Mouse (Mus musculus) right cerebral cortex, postnatal 36 days (tissue): ENCODE measurements around the gene Adora3.

Experiments used
- DNase-seq, 2 experiments: peaks; one replicate each; pipeline ENCODE4 v3.0.0; 2022; ENCODE audit warnings: low spot score in 2 of 2, mixed read lengths in 1 of 2

The Adora3 gene

GRCm38 (mm10) chr3:105870558-105870957 is at the start of gene Adora3, which contains the start of gene Tmigd3:
Gene Adora3, plus strand, starts transcription at chr3:105870858.
Gene Tmigd3, plus strand, starts transcription at chr3:105870903.
- DNase-seq = no peak

GRCm38 (mm10) chr3:105821504-105821903 is 49.2 kb upstream of the Adora3 start:
- no peak for DNase-seq

- no peak for DNase-seq
Measured at GRCm38 (mm10) chr3:105823609-105824008, 47.0 kb upstream of the Adora3 start.

GRCm38 (mm10) chr3:105824103-105824502 is 46.6 kb upstream of the Adora3 start:
- DNase-seq = no peak

GRCm38 (mm10) chr3:105824704-105825103 is 46.0 kb upstream of the Adora3 start:
- no peak for DNase-seq

GRCm38 (mm10) chr3:105825501-105826161 is 45.0 kb upstream of the Adora3 start:
- DNase-seq = no peak

- DNase-seq = no peak
Measured at GRCm38 (mm10) chr3:105831584-105831983, 39.1 kb upstream of the Adora3 start.

- no peak for DNase-seq
Measured at GRCm38 (mm10) chr3:105835875-105836274, 34.8 kb upstream of the Adora3 start.

GRCm38 (mm10) chr3:105836883-105837282 is 33.8 kb upstream of the Adora3 start:
- no peak for DNase-seq

- no peak for DNase-seq
Measured at GRCm38 (mm10) chr3:105838655-105839054, 32.0 kb upstream of the Adora3 start.

- no peak for DNase-seq
Measured at GRCm38 (mm10) chr3:105839836-105840235, 30.8 kb upstream of the Adora3 start.

- no peak for DNase-seq
Measured at GRCm38 (mm10) chr3:105846294-105847069, 24.2 kb upstream of the Adora3 start.

- no peak for DNase-seq
Measured at GRCm38 (mm10) chr3:105853781-105854180, 16.9 kb upstream of the Adora3 start.

- DNase-seq = no peak
Measured at GRCm38 (mm10) chr3:105854786-105855185, 15.9 kb upstream of the Adora3 start.

- DNase-seq = no peak
Measured at GRCm38 (mm10) chr3:105857513-105857912, 13.1 kb upstream of the Adora3 start.

- no peak for DNase-seq
Measured at GRCm38 (mm10) chr3:105861747-105862366, 8.8 kb upstream of the Adora3 start.

- no peak for DNase-seq
Measured at GRCm38 (mm10) chr3:105864123-105864522, 6.5 kb upstream of the Adora3 start.

GRCm38 (mm10) chr3:105865122-105865521 is 5.5 kb upstream of the Adora3 start:
- peak in 1 of 2 experiments; percentile 24 for DNase-seq

- no peak for DNase-seq
Measured at GRCm38 (mm10) chr3:105868135-105868534, 2.5 kb upstream of the Adora3 start.

GRCm38 (mm10) chr3:105872034-105872433 is 1.4 kb downstream of the Adora3 start:
- DNase-seq = no peak

- DNase-seq = no peak
Measured at GRCm38 (mm10) chr3:105872579-105872978, 1.9 kb downstream of the Adora3 start.
